Comparison of ENCODE assay signal across 8 mouse cellular contexts in the genomic region with DNA sequence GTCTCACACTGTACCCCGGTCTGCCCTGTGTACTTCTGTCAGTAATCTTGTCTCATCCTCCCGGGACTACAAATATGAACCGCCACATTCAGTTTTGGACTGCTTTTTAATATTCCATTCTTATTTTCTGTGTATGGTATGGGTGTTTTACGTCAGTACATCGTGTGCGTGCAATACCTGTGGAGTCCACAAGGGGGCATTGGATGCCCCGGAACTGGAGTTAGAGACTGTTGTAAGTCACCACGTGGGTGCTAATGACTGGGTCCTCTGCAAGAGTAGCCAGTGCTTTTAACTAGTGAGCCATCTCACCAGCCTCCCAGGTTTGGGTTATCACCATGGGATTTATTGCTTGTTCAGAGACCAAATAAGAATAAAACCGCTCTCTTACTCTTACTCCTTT. TPM values are rescaled to one million over a fixed set of nuclear protein-coding genes. Genes with fewer than 3 reads are reported as not detected.
DNase-seq lines count a peak whose midpoint lies in the region; ATAC-seq lines count a peak whose summit lies in the region.

No protein-coding gene starts in this region.

- peaks cover 6% of the 10 kb centered on the region; the same call in 1 of the 2 replicates for H3K4me1 ChIP-seq in liver, embryonic 12.5 days

- H3K9me3 ChIP-seq in liver, embryonic 12.5 days (replicated peaks): no peaks in the 10 kb centered on the region

- peak; percentile 26 to 64 for DNase-seq in adrenal gland, adult (ENCODE audit: inconsistent age in 2 of 2, low spot score in 1 of 2)
- DNase-seq in adrenal gland, adult 18-20 months (ENCODE audit: low spot score in 2 of 2): no peak
- DNase-seq in liver: peak; percentile 70
- peak; percentile 50 for DNase-seq in embryo, embryonic 9.5 days (ENCODE audit: extremely low spot score)
- DNase-seq in lung, postnatal 4 days: peak; percentile 50 to 62
- DNase-seq in thymus, postnatal 14 days: peak; percentile 73
- no peak for DNase-seq in heart, adult 9 months (ENCODE audit: low spot score in 2 of 2)

- 30% methylated on average over 9 of the region's 9 CpGs for WGBS in liver, embryonic 12.5 days (ENCODE audit: insufficient replicate concordance)

- no peak overlapping the region for H3K4me3 ChIP-seq in liver, embryonic 12.5 days

- no peak overlapping the region for H3K9ac ChIP-seq in liver, embryonic 12.5 days

- H3K36me3 ChIP-seq in liver, embryonic 12.5 days: no peaks in the 10 kb centered on the region

- ATAC-seq in liver, embryonic 12.5 days: no peak

- H3K4me2 ChIP-seq in liver, embryonic 12.5 days: no peak overlapping the region

- H3K27ac ChIP-seq in liver, embryonic 12.5 days: no peak overlapping the region

- peaks cover 58% of the 10 kb centered on the region for H3K27me3 ChIP-seq in liver, embryonic 12.5 days (replicated peaks)

RNA-seq across cellular contexts. Expression of a gene that starts 6.6 kb away (rescaled TPM):
- 1 to 10 TPM in 1 of 2 experiments, under 1 TPM in 1; 0.26 to 1.1 TPM for total RNA-seq in adrenal gland, adult 18-20 months (2021)
- 0.19 and 0.39 TPM in 2 replicates for polyA plus RNA-seq in liver, embryonic 12.5 days (2016; fragmentation: Nextera tagmentation; extraction: Ambion mirVana)

RNA-seq across cellular contexts. Expression of a gene that starts 18.6 kb away (rescaled TPM):
- total RNA-seq in adrenal gland, adult 18-20 months (2021): 100 to 1,000 TPM in 1 of 2 experiments, 10 to 100 TPM in 1; 95.4 to 119 TPM
- 31.2 and 32.9 TPM in 2 replicates for polyA plus RNA-seq in liver, embryonic 12.5 days (2016; fragmentation: Nextera tagmentation; extraction: Ambion mirVana)

RNA-seq across cellular contexts. Expression of a gene that starts 34.8 kb away (rescaled TPM):
- total RNA-seq in adrenal gland, adult 18-20 months (2021): 10 to 100 TPM; 38.9 to 43.3 TPM
- polyA plus RNA-seq in liver, embryonic 12.5 days (2016; fragmentation: Nextera tagmentation; extraction: Ambion mirVana): 60.6 and 61.1 TPM in 2 replicates

RNA-seq across cellular contexts. Expression of a gene that starts 51.1 kb away (rescaled TPM):
- total RNA-seq in adrenal gland, adult 18-20 months (2021): 10 to 100 TPM; 26.4 to 38.4 TPM
- polyA plus RNA-seq in liver, embryonic 12.5 days (2016; fragmentation: Nextera tagmentation; extraction: Ambion mirVana): 36.7 and 38.2 TPM in 2 replicates

RNA-seq across cellular contexts. Expression of a gene that starts 55.8 kb away (rescaled TPM):
- 100 to 1,000 TPM; 180 to 210 TPM for total RNA-seq in adrenal gland, adult 18-20 months (2021)
- 269 and 282 TPM in 2 replicates for polyA plus RNA-seq in liver, embryonic 12.5 days (2016; fragmentation: Nextera tagmentation; extraction: Ambion mirVana)

Comparison
In these comparisons a context has a peak if more than half of its experiments do, and no peak if none do; other contexts are left out.
1. DNase-seq: peak in adrenal gland, adult (2 of 2), liver (single experiment), embryo, embryonic 9.5 days (single experiment), lung, postnatal 4 days (2 of 2) and thymus, postnatal 14 days (single experiment); none in adrenal gland, adult 18-20 months (0 of 2) and heart, adult 9 months (0 of 2).